Mouse (Mus musculus) mouse embryonic stem cell (cell line): Measurements from ENCODE around the gene Cntnap2.

Experiments used
- in situ Hi-C, 2 experiments: fragments of 300-500 bp; cut with MboI; formaldehyde crosslinking; loops; 1 replicate in 1 of 2; 3 replicates in 1 of 2; pipeline ENCODE4 v1.14.3; 2019 to 2020; ENCODE audit warnings: low sequenced_read_pairs in 2 of 2, low pct_unique_long_range_greater_than_20kb in 1 of 2, mixed read lengths in 1 of 2; ENCODE audit not compliant: unreplicated experiment in 1 of 2

The Cntnap2 gene

GRCm38 (mm10) chr6:45290154-45290553 lies 231.0 kb downstream of the Cntnap2 start:
- in situ Hi-C loops = no loop called here

- in situ Hi-C loops = no loop called here
Observed at GRCm38 (mm10) chr6:45317455-45317854, 258.3 kb downstream of the Cntnap2 start.

- in situ Hi-C loops = no loop called here
Observed at GRCm38 (mm10) chr6:45323505-45323904, 264.3 kb downstream of the Cntnap2 start.

GRCm38 (mm10) chr6:45327952-45328485 lies 268.9 kb downstream of the Cntnap2 start:
- in situ Hi-C loops = no loop called here

- in situ Hi-C loops = no loop called here
Observed at GRCm38 (mm10) chr6:45345396-45345795, 286.2 kb downstream of the Cntnap2 start.

GRCm38 (mm10) chr6:45345953-45346352 lies 286.8 kb downstream of the Cntnap2 start:
- in situ Hi-C loops = no loop called here

GRCm38 (mm10) chr6:45366442-45366841 lies 307.3 kb downstream of the Cntnap2 start:
- in situ Hi-C loops = no loop called here

- in situ Hi-C loops = no loop called here
Observed at GRCm38 (mm10) chr6:45381126-45381525, 322.0 kb downstream of the Cntnap2 start.

GRCm38 (mm10) chr6:45389034-45389433 lies 329.9 kb downstream of the Cntnap2 start:
- in situ Hi-C loops = no loop called here

- in situ Hi-C loops = no loop called here
Observed at GRCm38 (mm10) chr6:45413629-45414028, 354.5 kb downstream of the Cntnap2 start.

- in situ Hi-C loops = no loop called here
Observed at GRCm38 (mm10) chr6:45455424-45455823, 396.3 kb downstream of the Cntnap2 start.

GRCm38 (mm10) chr6:45518221-45518620 lies 459.1 kb downstream of the Cntnap2 start:
- in situ Hi-C loops = no loop called here

- in situ Hi-C loops = no loop called here
Observed at GRCm38 (mm10) chr6:45536999-45537398, 477.8 kb downstream of the Cntnap2 start.

GRCm38 (mm10) chr6:45544319-45544875 lies 485.2 kb downstream of the Cntnap2 start:
- in situ Hi-C loops = no loop called here

- in situ Hi-C loops = no loop called here
Observed at GRCm38 (mm10) chr6:45559724-45560123, 500.6 kb downstream of the Cntnap2 start.

GRCm38 (mm10) chr6:45584467-45585094 lies 525.4 kb downstream of the Cntnap2 start:
- in situ Hi-C loops = no loop called here

- in situ Hi-C loops = no loop called here
Observed at GRCm38 (mm10) chr6:45589084-45589483, 529.9 kb downstream of the Cntnap2 start.

- in situ Hi-C loops = no loop called here
Observed at GRCm38 (mm10) chr6:45647017-45647416, 587.9 kb downstream of the Cntnap2 start.

GRCm38 (mm10) chr6:45648419-45648818 lies 589.3 kb downstream of the Cntnap2 start:
- in situ Hi-C loops = no loop called here

GRCm38 (mm10) chr6:45700287-45700686 lies 641.1 kb downstream of the Cntnap2 start:
- in situ Hi-C loops = no loop called here
